Mouse (Mus musculus) CH12.LX (cell line): ENCODE data around the gene Rps6kb2. TPM values are rescaled to one million over a fixed set of nuclear protein-coding genes. Genes with fewer than 3 reads are reported as not detected.
A peak's percentile ranks its signal among the peaks of the same experiment; 100 is the strongest.

Experiments
- DNase-seq: peaks from one replicate; pipeline ENCODE4 v3.0.0-alpha.2; 2013; ENCODE audit errors: extremely low read depth
- H3K27ac ChIP-seq: 2 replicates; pipeline ENCODE4 v1.5.1; 2012; ENCODE audit warnings: low read depth, mild to moderate bottlenecking, control low read depth, moderate library complexity; ENCODE audit not compliant: insufficient read depth
- H3K27me3 ChIP-seq: replicated peaks from 2 replicates; pipeline ENCODE3; 2012; ENCODE audit warnings: inconsistent platforms
- H3K36me3 ChIP-seq, 2 experiments: replicated peaks in 1 of 2; 2 replicates each; pipeline versions ENCODE3 to v1.6.1; 2012; ENCODE audit warnings: inconsistent platforms in 1 of 2, low read length in 1 of 2, mild to moderate bottlenecking in 1 of 2, mixed read lengths in 1 of 2, moderate library complexity in 1 of 2; ENCODE audit not compliant: control insufficient read depth in 1 of 2, insufficient read depth in 1 of 2
- H3K4me1 ChIP-seq, 2 experiments: 2 replicates each; pipeline ENCODE4 v1.6.1; 2012; ENCODE audit warnings: inconsistent platforms in 1 of 2, moderate library complexity in 1 of 2; ENCODE audit not compliant: insufficient read depth in 2 of 2, control insufficient read depth in 1 of 2
- H3K4me2 ChIP-seq: 2 replicates; pipeline ENCODE4 v1.6.1; 2012; ENCODE audit warnings: low read depth, mild to moderate bottlenecking, control low read depth; ENCODE audit not compliant: poor library complexity, insufficient read depth, severe bottlenecking
- H3K4me3 ChIP-seq, 3 experiments: fragments of 150-350 bp in 1 of 3; sonication (generic) in 1 of 3; replicated peaks in 1 of 3; 2 replicates each; pipeline versions ENCODE3 to v1.5.1; 2011 to 2012; ENCODE audit warnings: low read depth in 2 of 3, low read length in 2 of 3, mild to moderate bottlenecking in 2 of 3, moderate library complexity in 2 of 3, control low read depth in 1 of 3, improper control_type of control experiment in 1 of 3, inconsistent platforms in 1 of 3, mixed read lengths in 1 of 3; ENCODE audit not compliant: poor library complexity in 1 of 3
- H3K79me2 ChIP-seq: replicated peaks from 2 replicates; pipeline ENCODE4 v1.6.1; 2012; ENCODE audit warnings: mild to moderate bottlenecking, moderate library complexity; ENCODE audit not compliant: control insufficient read depth, poor library complexity, insufficient read depth, severe bottlenecking; ENCODE audit errors: extremely low read depth
- H3K9ac ChIP-seq: 2 replicates; pipeline ENCODE4 v1.6.1; 2012; ENCODE audit warnings: low read depth, mild to moderate bottlenecking, control low read depth, moderate library complexity; ENCODE audit not compliant: insufficient read depth
- H3K9me3 ChIP-seq: replicated peaks from 2 replicates; pipeline ENCODE3; 2012; ENCODE audit warnings: low read length, inconsistent platforms, mixed read lengths
- BHLHE40 ChIP-seq: IDR thresholded peaks from 2 replicates; pipeline ENCODE4 v1.6.1; 2011; ENCODE audit warnings: mild to moderate bottlenecking, low read depth, low read length, improper control_type of control experiment
- CHD1 ChIP-seq: IDR thresholded peaks from 2 replicates; pipeline ENCODE4 v1.6.1; 2012; ENCODE audit warnings: low read depth, low read length, improper control_type of control experiment, inconsistent platforms
- EP300 ChIP-seq: IDR thresholded peaks from 2 replicates; pipeline ENCODE4 v1.6.1; 2011; ENCODE audit warnings: low read length, improper control_type of control experiment
- HCFC1 ChIP-seq: IDR thresholded peaks from 2 replicates; pipeline ENCODE4 v1.6.1; 2012; ENCODE audit warnings: low read depth, mild to moderate bottlenecking, inconsistent platforms, low read length, improper control_type of control experiment
- JUN ChIP-seq: IDR thresholded peaks from 2 replicates; pipeline ENCODE4 v1.6.1; 2011; ENCODE audit warnings: low read depth, mild to moderate bottlenecking, low read length, improper control_type of control experiment, moderate library complexity; ENCODE audit not compliant: insufficient read depth
- KAT2A ChIP-seq: IDR thresholded peaks from 2 replicates; pipeline ENCODE4 v1.6.1; 2012; ENCODE audit warnings: low read length, improper control_type of control experiment, inconsistent platforms; ENCODE audit not compliant: insufficient replicate concordance
- MAZ ChIP-seq: IDR thresholded peaks from 2 replicates; pipeline ENCODE4 v1.6.1; 2012; ENCODE audit warnings: low read depth, mild to moderate bottlenecking, inconsistent platforms, low read length, improper control_type of control experiment, moderate library complexity
- NRF1 ChIP-seq: IDR thresholded peaks from 2 replicates; pipeline ENCODE4 v1.6.1; 2014; ENCODE audit warnings: low read depth, mild to moderate bottlenecking, inconsistent platforms, low read length, improper control_type of control experiment, moderate library complexity
- PAX5 ChIP-seq: IDR thresholded peaks from 2 replicates; pipeline ENCODE4 v1.6.1; 2012; ENCODE audit warnings: low read length, inconsistent platforms, mixed read lengths
- POLR2A ChIP-seq: IDR thresholded peaks from 2 replicates; pipeline ENCODE4 v1.6.1; 2011; ENCODE audit warnings: low read depth, mild to moderate bottlenecking, improper control_type of control experiment, low read length
- RAD21 ChIP-seq: IDR thresholded peaks from 2 replicates; pipeline ENCODE4 v1.6.1; 2011; ENCODE audit warnings: low read depth, mild to moderate bottlenecking, low read length, improper control_type of control experiment, moderate library complexity
- RCOR1 ChIP-seq: conservative IDR thresholded peaks from 2 replicates; pipeline ENCODE4 v1.6.1; 2012; ENCODE audit warnings: low read depth, mild to moderate bottlenecking, inconsistent platforms, low read length, improper control_type of control experiment
- SIN3A ChIP-seq: IDR thresholded peaks from 2 replicates; pipeline ENCODE4 v1.6.1; 2012; ENCODE audit warnings: low read length, improper control_type of control experiment, inconsistent platforms
- TBP ChIP-seq: conservative IDR thresholded peaks from 2 replicates; pipeline ENCODE4 v1.6.1; 2011; ENCODE audit warnings: low read depth, low read length, improper control_type of control experiment
- TCF12 ChIP-seq: IDR thresholded peaks from 2 replicates; pipeline ENCODE4 v1.6.1; 2014; ENCODE audit warnings: low read depth, mild to moderate bottlenecking, inconsistent platforms, low read length, improper control_type of control experiment
- ZKSCAN1 ChIP-seq: IDR thresholded peaks from 2 replicates; pipeline ENCODE4 v1.6.1; 2012; ENCODE audit warnings: low read depth, inconsistent platforms, low read length, improper control_type of control experiment, borderline replicate concordance
- ZMIZ1 ChIP-seq: IDR thresholded peaks from 2 replicates; pipeline ENCODE4 v1.6.1; 2012; ENCODE audit warnings: low read depth, mild to moderate bottlenecking, inconsistent platforms, low read length, improper control_type of control experiment
- dilution Hi-C: fragments of 300-500 bp; cut with MboI; formaldehyde crosslinking; loops from 2 replicates; pipeline ENCODE4 v1.14.3; 2020; ENCODE audit warnings: low sequenced_read_pairs; ENCODE audit not compliant: extremely low pct_unique_long_range_greater_than_20kb, extremely low pct_ligation_motif_present
- in situ Hi-C: fragments of 300-500 bp; cut with MboI; formaldehyde crosslinking; loops from 3 replicates; pipeline ENCODE4 v1.14.3; 2019; ENCODE audit warnings: low sequenced_read_pairs, low pct_ligation_motif_present, low pct_unique_long_range_greater_than_20kb, mixed read lengths
- polyA plus RNA-seq: library from polyadenylated mRNA; unstranded; fragments of >175 nt; gene quantifications from 2 replicates; pipeline ENCODE4 v1.2.1, GENCODE M21; 2012; ENCODE audit warnings: low read depth; ENCODE audit not compliant: insufficient read length
- total RNA-seq, 2 experiments: library from RNA; depleted of rRNA; stranded (reverse); fragments of 300-350 nt in 1 of 2; fragments of >200 nt in 1 of 2; gene quantifications; 2 replicates each; pipeline ENCODE4 v1.2.3; 2012 to 2014

The Rps6kb2 gene
- total and polyA plus RNA-seq, 3 experiments, result 9.7 to 26.6 (median 20.7) TPM

- peaks cover 37 to 69% of the 10 kb centered on the region in 2 experiments for H3K4me1 ChIP-seq
Measured at GRCm38 (mm10) chr19:4152445-4153231, 10.5 kb downstream of the Rps6kb2 start.

GRCm38 (mm10) chr19:4151898-4152297, 11.3 kb downstream of the Rps6kb2 start:
- no peak overlapping the region for H3K4me3 ChIP-seq
- H3K36me3 ChIP-seq, result peaks cover 39 to 59% of the 10 kb centered on the region in 2 experiments
- no peaks in the 10 kb centered on the region for H3K9me3 ChIP-seq
- no peak for DNase-seq
- TF ChIP-seq SIN3A, result no peak
- TF ChIP-seq RCOR1, result no peak
- no peak for TF ChIP-seq ZKSCAN1
- TF ChIP-seq ZMIZ1, result no peak
- TF ChIP-seq BHLHE40, result no peak
- no peak for TF ChIP-seq CHD1
- TF ChIP-seq MAZ, result no peak
- no peak for TF ChIP-seq RAD21
- no peak for TF ChIP-seq PAX5
- no peak for TF ChIP-seq HCFC1
- TF ChIP-seq POLR2A, result no peak; the same call in 1 of the 2 replicates
- TF ChIP-seq NRF1, result no peak
- no peak for TF ChIP-seq TCF12
- no peak for TF ChIP-seq JUN
- no peak for TF ChIP-seq TBP
- TF ChIP-seq KAT2A, result no peak
- TF ChIP-seq, all 38 proteins: peak for 0
- Histone ChIP-seq H3K27me3 (no peaks in the 10 kb centered on the region), H3K9ac (no peak overlapping the region), H3K4me1 (peaks cover 42 to 69% of the 10 kb centered on the region in 2 experiments), H3K4me2 (no peak overlapping the region), H3K27ac (peak overlapping the region; percentile 5; the same call in 1 of the 2 replicates), H3K79me2 (peaks cover 35% of the 10 kb centered on the region)
- dilution Hi-C loops (no loop called here), in situ Hi-C loops (no loop called here)

More at GRCm38 (mm10) chr19:4152445-4153231, 10.5 kb downstream of the Rps6kb2 start:
- Histone ChIP-seq H3K79me2 (peaks cover 35% of the 10 kb centered on the region), H3K4me3 (no peak overlapping the region), H3K27me3 (no peaks in the 10 kb centered on the region), H3K4me2 (no peak overlapping the region), H3K27ac (peak overlapping the region; percentile 14; the same call in 1 of the 2 replicates), H3K9ac (no peak overlapping the region), H3K9me3 (no peaks in the 10 kb centered on the region), H3K36me3 (peaks cover 46 to 66% of the 10 kb centered on the region in 2 experiments)
- no peak for TF ChIP-seq EP300
- dilution Hi-C loops, result no loop called here
- in situ Hi-C loops, result no loop called here
- DNase-seq, result no peak
